Mouse (Mus musculus) activated CD4-positive, CD25-positive, alpha-beta regulatory T cell (primary cell): ENCODE measurements around the gene Cryab. TPM values are rescaled to one million over a fixed set of nuclear protein-coding genes. Genes with fewer than 3 reads are reported as not detected.

ENCODE experiments used
- polyA plus RNA-seq, 2 experiments: library from polyadenylated mRNA; unstranded; fragments of 100-300 nt; shearing (Covaris generic); gene quantifications; one replicate each; pipeline ENCODE4 v1.2.1; 2017

Cryab gene
- polyA plus RNA-seq: not detected

GRCm38 (mm10) chr9:50751323-50751722 is at the start of gene Cryab:
Cryab (plus strand) TSS chr9:50751325.

GRCm38 (mm10) chr9:50738914-50739870 is 11.9 kb upstream of the Cryab start, which contains the start of gene Dixdc1:
Dixdc1 (minus strand) TSS chr9:50739517.

DNA sequence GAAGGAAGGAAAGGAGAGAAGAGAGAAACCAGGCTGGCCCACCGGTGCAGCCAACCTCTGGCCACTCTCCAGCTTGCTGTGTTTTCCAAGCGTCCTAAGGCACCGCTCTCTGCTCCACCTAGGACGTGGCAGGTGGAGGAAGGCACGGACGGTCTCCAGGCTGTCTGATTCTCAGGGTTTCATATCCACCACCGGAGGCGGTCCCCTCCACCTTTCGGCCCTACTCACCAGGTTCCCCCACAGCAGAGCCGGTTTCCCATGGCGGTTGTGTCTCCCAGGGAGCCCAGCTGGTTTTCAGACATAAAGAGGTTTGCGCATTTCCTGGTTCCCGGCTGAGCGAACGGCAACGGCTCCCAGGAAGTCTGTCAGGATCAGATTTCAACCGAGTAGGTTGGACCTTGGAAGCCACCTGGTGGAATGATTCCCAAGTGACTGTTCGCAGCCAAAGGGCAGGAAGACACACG is 4.9 kb upstream of the Cryab start, which contains the start of gene 2310030G06Rik:
Gene 2310030G06Rik (minus strand): TSS at position 323 of the 464 bp plus-strand sequence.

GRCm38 (mm10) chr9:50752054-50752602 is 1.0 kb downstream of the Cryab start, which contains the start of gene Hspb2:
Hspb2 (minus strand) TSS chr9:50752354.

GRCm38 (mm10) chr9:50768107-50769002 is 17.2 kb downstream of the Cryab start, which contains the start of gene Fdxacb1:
Fdxacb1 (plus strand) TSS chr9:50768236.

GRCm38 (mm10) chr9:50774991-50775612 is 24.0 kb downstream of the Cryab start, which contains the start of the genes Alg9 and 1110032A03Rik:
Alg9 (plus strand) TSS chr9:50775019.
1110032A03Rik (minus strand) TSS chr9:50775520.

Other genes starting within 250 kb of the Cryab start
- 100 to 1,000 TPM; 127 to 128 TPM for gene Pts, start 222.6 kb upstream of the Cryab start, polyA plus RNA-seq
- gene Il18, start 196.5 kb upstream of the Cryab start, polyA plus RNA-seq: 1 to 10 TPM; 3.9 to 7.6 TPM
- gene Bco2, start 196.1 kb upstream of the Cryab start, polyA plus RNA-seq: under 1 TPM; 0.82 TPM
- under 1 TPM in 1 of 2 experiments, not detected in 1; 0.16 TPM for gene Tex12, start 190.0 kb upstream of the Cryab start, polyA plus RNA-seq
- 100 to 1,000 TPM; 189 to 227 TPM for gene Sdhd, start 147.5 kb upstream of the Cryab start, polyA plus RNA-seq
- gene Timm8b, start 147.4 kb upstream of the Cryab start, polyA plus RNA-seq: 100 to 1,000 TPM; 123 to 129 TPM
- 1 to 10 TPM in 1 of 2 experiments, not detected in 1; 1.3 TPM for gene Pih1d2, start 134.0 kb upstream of the Cryab start, polyA plus RNA-seq
- 10 to 100 TPM; 25.5 to 30.3 TPM for gene Nkapd1, start 133.9 kb upstream of the Cryab start, polyA plus RNA-seq
- 10 to 100 TPM; 36.7 to 38.2 TPM for gene Dlat, start 91.5 kb upstream of the Cryab start, polyA plus RNA-seq
- under 1 TPM; 0.20 to 0.22 TPM for gene Dixdc1, start 11.8 kb upstream of the Cryab start, polyA plus RNA-seq
- gene 2310030G06Rik, start 4.8 kb upstream of the Cryab start, polyA plus RNA-seq: not detected
- under 1 TPM in 1 of 2 experiments, not detected in 1; 0.84 TPM for gene Hspb2, start 1.0 kb downstream of the Cryab start, polyA plus RNA-seq
- gene Fdxacb1, start 16.9 kb downstream of the Cryab start, polyA plus RNA-seq: 1 to 10 TPM; 6.7 to 9.7 TPM
- gene Alg9, start 23.7 kb downstream of the Cryab start, polyA plus RNA-seq: 10 to 100 TPM; 15.9 to 21.5 TPM
- 10 to 100 TPM; 10.1 to 14.5 TPM for gene 1110032A03Rik, start 24.2 kb downstream of the Cryab start, polyA plus RNA-seq
- gene Ppp2r1b, start 94.0 kb downstream of the Cryab start, polyA plus RNA-seq: 10 to 100 TPM; 73.9 to 89.8 TPM